Mouse (Mus musculus): ENCODE results near the gene Gnpnat1. TPM values are rescaled to one million over a fixed set of nuclear protein-coding genes. Genes with fewer than 3 reads are reported as not detected.
"Not testable (repeated sequence)": the region's sequence is repeated elsewhere in the genome, so short reads cannot be mapped to it uniquely, and the experiment has no call there.

Gnpnat1 gene
- 43.6 and 45.4 TPM in 2 replicates for polyA plus RNA-seq (2015; fragmentation: Nextera tagmentation; extraction: Ambion mirVana)

GRCm38 (mm10) chr14:45404813-45405212 is at the start of gene Gnpnat1:
Gnpnat1 (minus strand) TSS chr14:45404913.
- ATAC-seq (ENCODE audit: low read depth); H3K36me3 ChIP-seq (ENCODE audit: control insufficient read depth, insufficient read depth, low read length); H3K4me1 ChIP-seq (replicated peaks; ENCODE audit: control insufficient read depth, insufficient read depth, low read length); H3K27ac ChIP-seq (ENCODE audit: low read length); H3K4me2 ChIP-seq (ENCODE audit: low read depth, low read length); H3K9me3 ChIP-seq (ENCODE audit: control insufficient read depth, low read length); H3K9ac ChIP-seq (ENCODE audit: low read length); H3K27me3 ChIP-seq (ENCODE audit: control insufficient read depth, insufficient read depth, low read depth, low read length); H3K4me3 ChIP-seq (ENCODE audit: low read length): not testable (repeated sequence)
- 51% methylated on average over 1 of the region's 3 CpGs for WGBS

- H3K4me2 ChIP-seq (ENCODE audit: low read depth, low read length) = no peak overlapping the region
- H3K9ac ChIP-seq (ENCODE audit: low read length) = no peak overlapping the region
- ATAC-seq (ENCODE audit: low read depth) = peak; percentile 75
- 44% methylated on average over 5 of the region's 5 CpGs for WGBS
- peak overlapping the region; percentile 81 for H3K27ac ChIP-seq (ENCODE audit: low read length)
- no peaks in the 10 kb centered on the region for H3K27me3 ChIP-seq (ENCODE audit: control insufficient read depth, insufficient read depth, low read depth, low read length)
- H3K36me3 ChIP-seq (ENCODE audit: control insufficient read depth, insufficient read depth, low read length) = no peaks in the 10 kb centered on the region
- no peak overlapping the region for H3K4me3 ChIP-seq (ENCODE audit: low read length)
- H3K4me1 ChIP-seq (replicated peaks; ENCODE audit: control insufficient read depth, insufficient read depth, low read length) = peaks cover 21% of the 10 kb centered on the region
- no peaks in the 10 kb centered on the region for H3K9me3 ChIP-seq (ENCODE audit: control insufficient read depth, low read length)
These were observed 49.0 kb upstream of the Gnpnat1 start for GRCm38 (mm10) chr14:45453538-45454233.

- Histone ChIP-seq H3K9me3 (ENCODE audit: control insufficient read depth, low read length) (no peaks in the 10 kb centered on the region), H3K27me3 (ENCODE audit: control insufficient read depth, insufficient read depth, low read depth, low read length) (no peaks in the 10 kb centered on the region), H3K27ac (ENCODE audit: low read length) (peak overlapping the region; percentile 81), H3K4me2 (ENCODE audit: low read depth, low read length) (0 out of 2 replicates have a peak overlapping the region, but pooled peaks have one; percentile 15), H3K4me3 (ENCODE audit: low read length) (no peak overlapping the region), H3K4me1 (replicated peaks; ENCODE audit: control insufficient read depth, insufficient read depth, low read length) (peaks cover 21% of the 10 kb centered on the region), H3K36me3 (ENCODE audit: control insufficient read depth, insufficient read depth, low read length) (no peaks in the 10 kb centered on the region), H3K9ac (ENCODE audit: low read length) (0 out of 2 replicates have a peak overlapping the region, but pooled peaks have one; percentile 6)
- peak; percentile 69 for ATAC-seq (ENCODE audit: low read depth)
- 13% methylated on average over 11 of the region's 11 CpGs for WGBS
These were observed 48.3 kb upstream of the Gnpnat1 start for GRCm38 (mm10) chr14:45452861-45453512.

- no peak overlapping the region for H3K4me2 ChIP-seq (ENCODE audit: low read depth, low read length)
- 16% methylated on average over 4 of the region's 4 CpGs for WGBS
- H3K4me1 ChIP-seq (replicated peaks; ENCODE audit: control insufficient read depth, insufficient read depth, low read length) = peaks cover 21% of the 10 kb centered on the region
- H3K4me3 ChIP-seq (ENCODE audit: low read length) = no peak overlapping the region
- 0 out of 2 replicates have a peak overlapping the region, but pooled peaks have one; percentile 23 for H3K9ac ChIP-seq (ENCODE audit: low read length)
- no peaks in the 10 kb centered on the region for H3K9me3 ChIP-seq (ENCODE audit: control insufficient read depth, low read length)
- H3K27ac ChIP-seq (ENCODE audit: low read length) = peak overlapping the region; percentile 81
- no peaks in the 10 kb centered on the region for H3K36me3 ChIP-seq (ENCODE audit: control insufficient read depth, insufficient read depth, low read length)
- ATAC-seq (ENCODE audit: low read depth) = peak; percentile 48
- H3K27me3 ChIP-seq (ENCODE audit: control insufficient read depth, insufficient read depth, low read depth, low read length) = no peaks in the 10 kb centered on the region
These were observed 47.4 kb upstream of the Gnpnat1 start for GRCm38 (mm10) chr14:45452148-45452547.

GRCm38 (mm10) chr14:45451090-45451489 is 46.4 kb upstream of the Gnpnat1 start:
- Histone ChIP-seq H3K27ac (ENCODE audit: low read length) (no peak overlapping the region), H3K9me3 (ENCODE audit: control insufficient read depth, low read length) (no peaks in the 10 kb centered on the region), H3K9ac (ENCODE audit: low read length) (no peak overlapping the region), H3K4me1 (replicated peaks; ENCODE audit: control insufficient read depth, insufficient read depth, low read length) (peaks cover 23% of the 10 kb centered on the region), H3K27me3 (ENCODE audit: control insufficient read depth, insufficient read depth, low read depth, low read length) (no peaks in the 10 kb centered on the region), H3K4me2 (ENCODE audit: low read depth, low read length) (no peak overlapping the region), H3K36me3 (ENCODE audit: control insufficient read depth, insufficient read depth, low read length) (no peaks in the 10 kb centered on the region), H3K4me3 (ENCODE audit: low read length) (no peak overlapping the region)
- no peak for ATAC-seq (ENCODE audit: low read depth)
- 37% methylated on average over 2 of the region's 2 CpGs for WGBS

GRCm38 (mm10) chr14:45446777-45447176 is 42.1 kb upstream of the Gnpnat1 start:
- H3K4me3 ChIP-seq (ENCODE audit: low read length) = no peak overlapping the region
- H3K36me3 ChIP-seq (ENCODE audit: control insufficient read depth, insufficient read depth, low read length) = no peaks in the 10 kb centered on the region
- no peak overlapping the region for H3K9ac ChIP-seq (ENCODE audit: low read length)
- peaks cover 24% of the 10 kb centered on the region for H3K4me1 ChIP-seq (replicated peaks; ENCODE audit: control insufficient read depth, insufficient read depth, low read length)
- ATAC-seq (ENCODE audit: low read depth) = 0 out of 2 replicates have a peak, but pooled peaks have one; percentile 22
- H3K27me3 ChIP-seq (ENCODE audit: control insufficient read depth, insufficient read depth, low read depth, low read length) = no peaks in the 10 kb centered on the region
- H3K27ac ChIP-seq (ENCODE audit: low read length) = peak overlapping the region; percentile 55
- WGBS = 19% methylated on average over 3 of the region's 3 CpGs
- H3K4me2 ChIP-seq (ENCODE audit: low read depth, low read length) = no peak overlapping the region
- H3K9me3 ChIP-seq (ENCODE audit: control insufficient read depth, low read length) = no peaks in the 10 kb centered on the region

GRCm38 (mm10) chr14:45445445-45445844 is 40.7 kb upstream of the Gnpnat1 start:
- no peak overlapping the region for H3K4me2 ChIP-seq (ENCODE audit: low read depth, low read length)
- H3K9me3 ChIP-seq (ENCODE audit: control insufficient read depth, low read length) = no peaks in the 10 kb centered on the region
- H3K4me1 ChIP-seq (replicated peaks; ENCODE audit: control insufficient read depth, insufficient read depth, low read length) = peaks cover 22% of the 10 kb centered on the region
- WGBS = 54% methylated on average over 12 of the region's 12 CpGs
- H3K27ac ChIP-seq (ENCODE audit: low read length) = no peak overlapping the region
- no peaks in the 10 kb centered on the region for H3K36me3 ChIP-seq (ENCODE audit: control insufficient read depth, insufficient read depth, low read length)
- H3K27me3 ChIP-seq (ENCODE audit: control insufficient read depth, insufficient read depth, low read depth, low read length) = no peaks in the 10 kb centered on the region
- peak overlapping the region; percentile 39; the same call in 1 of the 2 replicates for H3K9ac ChIP-seq (ENCODE audit: low read length)
- ATAC-seq (ENCODE audit: low read depth) = peak; percentile 49
- H3K4me3 ChIP-seq (ENCODE audit: low read length) = no peak overlapping the region

- no peaks in the 10 kb centered on the region for H3K9me3 ChIP-seq (ENCODE audit: control insufficient read depth, low read length)
- no peak overlapping the region for H3K4me3 ChIP-seq (ENCODE audit: low read length)
- 57% methylated on average over 7 of the region's 7 CpGs for WGBS
- no peak overlapping the region for H3K27ac ChIP-seq (ENCODE audit: low read length)
- ATAC-seq (ENCODE audit: low read depth) = no peak
- peaks cover 22% of the 10 kb centered on the region for H3K4me1 ChIP-seq (replicated peaks; ENCODE audit: control insufficient read depth, insufficient read depth, low read length)
- H3K27me3 ChIP-seq (ENCODE audit: control insufficient read depth, insufficient read depth, low read depth, low read length) = no peaks in the 10 kb centered on the region
- no peak overlapping the region for H3K4me2 ChIP-seq (ENCODE audit: low read depth, low read length)
- H3K9ac ChIP-seq (ENCODE audit: low read length) = no peak overlapping the region; the same call in 1 of the 2 replicates
- no peaks in the 10 kb centered on the region for H3K36me3 ChIP-seq (ENCODE audit: control insufficient read depth, insufficient read depth, low read length)
These were observed 40.2 kb upstream of the Gnpnat1 start for GRCm38 (mm10) chr14:45444870-45445269.

GRCm38 (mm10) chr14:45442781-45443560 is 38.3 kb upstream of the Gnpnat1 start:
- Histone ChIP-seq H3K9me3 (ENCODE audit: control insufficient read depth, low read length) (no peaks in the 10 kb centered on the region), H3K4me2 (ENCODE audit: low read depth, low read length) (no peak overlapping the region), H3K27ac (ENCODE audit: low read length) (peak overlapping the region; percentile 29), H3K4me3 (ENCODE audit: low read length) (no peak overlapping the region), H3K4me1 (replicated peaks; ENCODE audit: control insufficient read depth, insufficient read depth, low read length) (peaks cover 22% of the 10 kb centered on the region), H3K27me3 (ENCODE audit: control insufficient read depth, insufficient read depth, low read depth, low read length) (no peaks in the 10 kb centered on the region), H3K9ac (ENCODE audit: low read length) (no peak overlapping the region), H3K36me3 (ENCODE audit: control insufficient read depth, insufficient read depth, low read length) (no peaks in the 10 kb centered on the region)
- no peak; the same call in 1 of the 2 replicates for ATAC-seq (ENCODE audit: low read depth)
- 47% methylated on average over 12 of the region's 12 CpGs for WGBS

Data from lung, embryonic 16.5 days (tissue).